Mouse (Mus musculus) T-helper 2 cell (primary cell): ENCODE measurements around the gene Rnft1.

Experiments
- in situ Hi-C: fragments of 300-600 bp; cut with MboI, MseI; formaldehyde crosslinking; loops from one replicate; pipeline ENCODE4 v1.15.1; 2025; ENCODE audit warnings: high pct_unique_total_duplicates

The Rnft1 gene

GRCm38 (mm10) chr11:86484101-86484868, at the start of gene Rnft1:
Rnft1 (plus strand) TSS chr11:86484657.
- in situ Hi-C loops, result no loop called here

- in situ Hi-C loops, result loop anchor here (5.0 kb wide), 1 partner anchor 55 kb away; no protein-coding TSS in a partner anchor
Measured at GRCm38 (mm10) chr11:86436843-86437242, 47.6 kb upstream of the Rnft1 start.

GRCm38 (mm10) chr11:86438261-86438660, 46.2 kb upstream of the Rnft1 start:
- in situ Hi-C loops, result loop anchor here (5.0 kb wide), 1 partner anchor 56 kb away; no protein-coding TSS in a partner anchor

- in situ Hi-C loops, result loop anchor here (10.0 kb wide), 1 partner anchor 996 kb away; no protein-coding TSS in a partner anchor
Measured at GRCm38 (mm10) chr11:86440791-86441190, 43.7 kb upstream of the Rnft1 start.

- in situ Hi-C loops, result no loop called here
Measured at GRCm38 (mm10) chr11:86453991-86454390, 30.5 kb upstream of the Rnft1 start.

DNA sequence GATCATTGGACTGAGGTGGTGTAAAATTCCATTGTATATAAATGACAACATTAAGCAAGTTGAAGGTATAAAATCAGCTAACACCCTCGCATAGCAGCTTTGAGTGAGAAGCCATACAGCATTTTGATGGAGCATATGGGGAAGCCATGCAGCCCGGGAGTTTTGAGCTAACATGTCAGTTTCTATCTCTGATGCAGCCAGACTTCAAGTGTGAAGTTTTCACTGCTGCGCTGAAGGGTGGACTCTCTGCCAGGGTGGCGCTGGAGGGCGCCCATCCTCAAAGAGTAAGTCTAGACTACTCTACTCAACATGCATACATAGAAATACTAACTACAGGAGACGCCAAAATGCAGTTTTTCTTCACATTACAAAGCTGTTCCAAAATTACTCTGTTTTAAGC, 26.9 kb upstream of the Rnft1 start:
- in situ Hi-C loops, result no loop called here

- in situ Hi-C loops, result no loop called here
Measured at GRCm38 (mm10) chr11:86458866-86459265, 25.6 kb upstream of the Rnft1 start.

DNA sequence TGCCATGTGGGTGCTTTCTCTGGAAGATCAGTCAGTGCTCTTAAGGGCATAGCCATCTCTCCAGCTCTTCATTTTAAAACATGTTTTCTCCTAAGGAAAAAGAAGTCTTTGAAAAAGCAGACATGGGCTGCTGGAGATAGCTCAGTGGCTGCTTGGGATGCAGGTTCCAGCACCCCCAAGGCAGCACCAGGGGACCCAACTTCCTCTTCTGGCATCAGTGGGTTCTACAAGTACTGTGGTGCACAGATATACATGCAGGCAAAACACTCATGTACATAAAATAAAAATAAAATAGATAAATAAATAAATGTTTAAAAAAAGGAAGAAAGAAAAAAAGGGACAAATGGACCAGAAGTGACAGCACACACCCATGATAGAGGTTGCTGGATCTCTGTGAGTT, 21.9 kb upstream of the Rnft1 start:
- in situ Hi-C loops, result loop anchor here (10.0 kb wide), 1 partner anchor 1268 kb away; no protein-coding TSS in a partner anchor

GRCm38 (mm10) chr11:86464275-86464674, 20.2 kb upstream of the Rnft1 start:
- in situ Hi-C loops, result loop anchor here (10.0 kb wide), 1 partner anchor 1269 kb away; no protein-coding TSS in a partner anchor

DNA sequence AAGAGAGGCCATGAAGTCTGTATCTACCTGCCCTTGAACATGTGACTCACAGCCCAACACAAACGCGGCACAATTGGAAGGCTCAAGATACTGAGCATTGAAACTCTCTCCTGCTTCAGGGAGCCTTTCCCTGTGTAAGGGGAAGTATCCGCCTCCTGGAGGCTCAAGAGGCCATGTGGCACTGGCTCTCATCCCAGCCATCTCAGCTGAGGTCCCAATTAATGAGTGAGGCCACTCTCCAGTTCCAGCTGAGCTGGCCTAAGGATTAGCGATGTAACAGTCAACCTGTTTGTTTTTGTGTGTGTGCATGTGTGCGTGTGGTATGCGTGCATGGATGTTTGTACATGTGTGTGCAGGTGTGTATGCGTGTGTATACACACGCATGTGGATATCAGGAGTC, 16.1 kb upstream of the Rnft1 start:
- in situ Hi-C loops, result loop anchor here (10.0 kb wide), 1 partner anchor 1274 kb away; no protein-coding TSS in a partner anchor

- in situ Hi-C loops, result loop anchor here (10.0 kb wide), 1 partner anchor 1274 kb away; no protein-coding TSS in a partner anchor
Measured at GRCm38 (mm10) chr11:86468971-86469370, 15.5 kb upstream of the Rnft1 start.

- in situ Hi-C loops, result no loop called here
Measured at GRCm38 (mm10) chr11:86471785-86472184, 12.7 kb upstream of the Rnft1 start.

DNA sequence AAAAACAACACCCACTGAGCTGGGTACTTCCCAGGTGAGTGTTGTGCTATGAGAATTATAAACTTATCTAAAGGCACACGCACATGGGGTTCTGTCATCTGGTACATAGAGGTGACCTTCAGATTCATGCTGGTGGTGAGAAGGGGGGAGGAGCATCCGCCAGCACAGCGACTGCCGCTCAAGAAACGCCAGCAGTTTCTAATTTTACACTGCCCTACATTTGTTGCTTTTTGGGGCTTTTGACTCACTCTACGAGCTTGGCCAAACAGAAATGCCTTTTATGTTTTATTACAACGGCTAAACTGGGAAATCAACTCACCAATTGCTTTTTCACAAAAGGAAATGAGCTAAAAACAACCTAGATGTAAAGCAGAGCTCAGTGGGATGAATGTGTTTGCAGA, 11.7 kb upstream of the Rnft1 start:
- in situ Hi-C loops, result no loop called here

DNA sequence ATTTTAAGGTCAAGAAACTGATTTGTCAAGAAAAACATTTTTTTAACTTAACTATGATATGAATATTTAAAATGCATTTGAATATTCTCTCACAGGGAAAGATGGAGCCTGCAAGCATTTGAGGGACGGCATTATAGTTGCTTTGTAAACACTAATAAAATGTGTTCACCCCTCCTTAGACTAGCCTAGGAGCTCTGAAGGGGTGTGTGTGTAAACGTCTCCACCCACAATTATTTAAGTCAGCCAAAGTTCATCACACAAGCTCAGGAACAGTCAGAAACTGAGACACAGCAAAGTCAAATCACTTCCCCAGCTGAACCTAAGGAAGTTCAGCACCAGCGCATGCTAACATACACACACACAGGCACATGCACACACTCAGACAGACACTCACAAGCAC, 10.9 kb upstream of the Rnft1 start:
- in situ Hi-C loops, result no loop called here

DNA sequence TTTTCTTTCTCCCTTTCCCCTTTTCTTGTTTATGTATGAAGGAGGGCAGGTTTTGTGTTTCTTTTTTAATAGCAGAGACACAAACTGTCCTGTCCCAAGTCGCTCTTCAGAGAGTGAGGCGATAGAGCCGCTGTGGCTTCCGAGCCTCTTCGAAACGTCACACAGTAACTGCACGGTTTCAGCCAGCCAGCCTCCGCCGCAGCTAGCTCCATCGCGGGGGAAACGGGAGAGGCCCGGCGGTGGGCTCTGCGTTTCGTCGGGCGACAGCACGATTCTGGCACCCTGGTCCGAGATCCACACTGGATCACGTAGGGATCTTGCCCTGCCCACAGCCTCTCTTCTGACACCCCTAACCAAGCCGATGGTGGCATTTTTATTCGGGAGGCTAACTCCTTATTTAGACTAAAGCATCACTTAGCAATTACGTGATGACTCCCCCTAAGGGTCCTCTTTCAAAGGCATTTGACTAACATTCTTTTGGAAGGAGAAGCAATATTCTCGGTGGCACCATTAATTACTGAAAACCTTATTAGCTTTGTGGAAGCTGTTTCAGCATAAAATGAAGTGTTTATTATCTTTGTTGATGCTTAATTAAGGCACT, 553 bp downstream of the Rnft1 start:
- in situ Hi-C loops, result loop anchor here (5.0 kb wide), 1 partner anchor 42 kb away; no protein-coding TSS in a partner anchor

- in situ Hi-C loops, result no loop called here
Measured at GRCm38 (mm10) chr11:86490782-86491181, 6.3 kb downstream of the Rnft1 start.

DNA sequence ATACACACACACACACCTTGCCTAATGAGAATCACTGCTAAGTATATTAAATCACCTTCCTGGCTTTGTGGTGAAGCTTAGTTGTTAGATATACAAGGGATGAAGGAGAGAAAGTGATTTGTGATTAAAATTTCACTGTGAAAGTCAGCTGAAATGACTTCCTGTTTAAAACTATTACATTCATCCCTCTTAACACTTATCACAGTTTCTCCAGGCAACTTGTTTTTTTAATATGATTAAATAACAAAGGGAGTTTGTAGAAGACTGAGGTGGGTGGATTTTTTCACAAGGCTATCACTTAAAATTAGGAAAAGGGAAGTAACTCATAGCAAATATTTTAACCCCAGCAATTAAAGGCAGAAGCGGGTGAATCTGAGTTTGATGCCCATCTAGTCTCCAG, 12.9 kb downstream of the Rnft1 start:
- in situ Hi-C loops, result no loop called here

GRCm38 (mm10) chr11:86497908-86498307, 13.5 kb downstream of the Rnft1 start:
- in situ Hi-C loops, result no loop called here

DNA sequence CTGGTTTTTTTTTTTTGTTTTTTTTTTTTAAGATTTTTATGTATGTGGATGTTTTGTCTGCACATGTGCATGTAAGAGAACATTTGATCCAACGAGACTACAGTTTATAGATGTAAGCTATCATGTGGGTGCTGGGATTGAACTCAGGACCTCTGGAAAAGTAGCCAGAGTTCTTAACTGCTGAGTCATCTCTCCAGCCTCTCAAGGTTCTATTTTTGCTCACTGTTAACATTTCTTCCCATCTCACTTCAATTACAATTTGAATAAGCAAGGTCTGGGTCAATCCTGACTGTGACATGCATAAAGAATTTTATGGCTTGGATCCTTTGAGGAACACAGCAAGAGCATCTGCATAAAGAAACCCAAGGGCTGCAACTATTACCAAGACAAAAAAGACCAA, 16.3 kb downstream of the Rnft1 start:
- in situ Hi-C loops, result no loop called here

DNA sequence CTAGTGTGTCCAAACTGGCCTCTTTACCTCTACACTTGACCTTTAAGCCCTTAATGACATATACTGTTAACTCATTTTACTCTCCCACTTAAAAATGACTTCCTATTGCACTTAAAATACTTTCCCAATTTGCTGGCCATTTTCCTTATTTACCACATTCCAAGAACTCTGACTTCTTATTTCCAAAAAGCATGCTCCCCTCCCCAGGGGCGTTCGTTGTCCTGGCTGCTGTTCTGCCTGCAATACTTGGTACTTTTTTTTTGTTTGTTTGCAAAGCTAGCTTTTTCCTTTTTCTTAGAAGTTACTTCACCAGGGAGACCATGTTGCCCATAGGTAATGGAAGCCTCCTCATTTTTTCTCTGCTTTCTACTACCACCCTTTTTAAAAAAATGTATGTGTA, 18.7 kb downstream of the Rnft1 start:
- in situ Hi-C loops, result no loop called here

- in situ Hi-C loops, result no loop called here
Measured at GRCm38 (mm10) chr11:86507334-86507733, 22.9 kb downstream of the Rnft1 start.

GRCm38 (mm10) chr11:86507991-86508390, 23.5 kb downstream of the Rnft1 start:
- in situ Hi-C loops, result no loop called here

GRCm38 (mm10) chr11:86516620-86517019, 32.2 kb downstream of the Rnft1 start:
- in situ Hi-C loops, result no loop called here
